Mouse (Mus musculus) heart, embryonic 12.5 days (tissue): ENCODE measurements around the gene Hs2st1. TPM values are rescaled to one million over a fixed set of nuclear protein-coding genes. Genes with fewer than 3 reads are reported as not detected.

ENCODE experiments used
- ATAC-seq: fragments of 200-750 bp; cut with Nextera tagmentation; 2 replicates; pipeline ENCODE4 v1.8.0; 2017; ENCODE audit warnings: moderate TSS enrichment, moderate library complexity; ENCODE audit not compliant: insufficient number of reproducible peaks, low FRiP score
- H3K27ac ChIP-seq: fragments of 300-500 bp; sonication (generic); 2 replicates; pipeline ENCODE4 v1.5.1; 2016; ENCODE audit warnings: mild to moderate bottlenecking, moderate library complexity; ENCODE audit not compliant: poor library complexity, severe bottlenecking
- H3K27me3 ChIP-seq: fragments of 300-500 bp; sonication (generic); replicated peaks from 2 replicates; pipeline ENCODE4 v1.6.1; 2016; ENCODE audit warnings: mild to moderate bottlenecking, moderate library complexity
- H3K36me3 ChIP-seq: fragments of 300-500 bp; sonication (generic); 2 replicates; pipeline ENCODE4 v1.6.1; 2016; ENCODE audit warnings: mild to moderate bottlenecking, moderate library complexity
- H3K4me1 ChIP-seq: fragments of 300-500 bp; sonication (generic); replicated peaks from 2 replicates; pipeline ENCODE4 v1.6.1; 2016; ENCODE audit warnings: mild to moderate bottlenecking
- H3K4me2 ChIP-seq: fragments of 300-500 bp; sonication (generic); 2 replicates; pipeline ENCODE4 v1.6.1; 2016; ENCODE audit warnings: mild to moderate bottlenecking, moderate library complexity
- H3K4me3 ChIP-seq: fragments of 300-500 bp; sonication (generic); 2 replicates; pipeline ENCODE4 v1.5.1; 2016; ENCODE audit warnings: mild to moderate bottlenecking
- H3K9ac ChIP-seq: fragments of 300-500 bp; sonication (generic); 2 replicates; pipeline ENCODE4 v1.6.1; 2016; ENCODE audit warnings: mild to moderate bottlenecking, moderate library complexity
- H3K9me3 ChIP-seq: fragments of 300-500 bp; sonication (generic); replicated peaks from 2 replicates; pipeline ENCODE4 v1.6.1; 2016; ENCODE audit warnings: mild to moderate bottlenecking, moderate library complexity
- WGBS: fragments of 180-500 bp; shearing (Covaris S2); methylation state at CpG from one replicate; pipeline ENCODE4 v1.1.7; 2016; 5-methylcytosine and 5-hydroxymethylcytosine counted together
- polyA plus RNA-seq: library from polyadenylated mRNA; unstranded; fragments of >200 nt; fragmentation: Nextera tagmentation; extraction: Ambion mirVana; gene quantifications from 2 replicates; pipeline ENCODE4 v1.2.1, GENCODE M21; 2016

Gene Hs2st1
- polyA plus RNA-seq, 1 experiment from 2014 or later = 11.7 TPM

GRCm38 (mm10) chr3:144408953-144409352, 161.0 kb downstream of the Hs2st1 start:
- no peaks in the 10 kb centered on the region for H3K9me3 ChIP-seq
- H3K36me3 ChIP-seq = no peaks in the 10 kb centered on the region
- no peaks in the 10 kb centered on the region for H3K27me3 ChIP-seq
- H3K9ac ChIP-seq = no peak overlapping the region
- no peak overlapping the region for H3K4me3 ChIP-seq
- 87% methylated on average over 1 of the region's 1 CpGs for WGBS
- H3K4me1 ChIP-seq = peaks cover 11% of the 10 kb centered on the region
- no peak overlapping the region for H3K27ac ChIP-seq
- no peak overlapping the region for H3K4me2 ChIP-seq
- ATAC-seq = no peak

DNA sequence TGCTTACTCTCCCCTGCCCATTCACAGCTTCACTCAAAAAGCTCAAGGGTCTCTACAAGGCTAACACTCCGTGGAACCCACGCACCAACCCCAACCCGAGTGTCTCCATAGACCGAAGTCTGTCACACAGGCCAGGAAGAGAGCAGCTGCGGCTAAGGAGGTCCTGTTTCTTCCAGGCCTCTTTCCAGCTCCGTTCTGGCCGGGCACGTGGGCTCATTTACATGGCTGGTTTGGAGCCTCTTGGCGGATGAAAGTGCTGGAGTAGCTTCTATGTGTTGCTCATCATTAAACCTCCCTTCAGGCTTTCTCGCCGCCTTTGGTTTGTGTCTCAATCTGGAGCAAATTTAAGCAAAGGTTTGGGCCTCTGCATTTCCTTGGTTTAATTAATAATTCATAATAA, 164.7 kb downstream of the Hs2st1 start:
- ATAC-seq = no peak
- H3K27ac ChIP-seq = no peak overlapping the region
- H3K9me3 ChIP-seq = no peaks in the 10 kb centered on the region
- H3K4me3 ChIP-seq = no peak overlapping the region
- no peak overlapping the region for H3K9ac ChIP-seq
- no peaks in the 10 kb centered on the region for H3K27me3 ChIP-seq
- H3K4me1 ChIP-seq = peaks cover 21% of the 10 kb centered on the region
- no peaks in the 10 kb centered on the region for H3K36me3 ChIP-seq
- no peak overlapping the region for H3K4me2 ChIP-seq
- 79% methylated on average over 11 of the region's 11 CpGs for WGBS

- no peaks in the 10 kb centered on the region for H3K27me3 ChIP-seq
- no peak overlapping the region for H3K4me3 ChIP-seq
- H3K27ac ChIP-seq = peak overlapping the region; percentile 67
Measured at GRCm38 (mm10) chr3:144401292-144401691, 168.7 kb downstream of the Hs2st1 start.

GRCm38 (mm10) chr3:144400870-144401269, 169.1 kb downstream of the Hs2st1 start:
- ATAC-seq = peak; percentile 63
- Histone ChIP-seq H3K4me2 (no peak overlapping the region), H3K27me3 (no peaks in the 10 kb centered on the region; the same call in 1 of the 2 replicates), H3K9me3 (peaks cover 3% of the 10 kb centered on the region; the same call in 1 of the 2 replicates), H3K4me3 (no peak overlapping the region), H3K36me3 (no peaks in the 10 kb centered on the region), H3K27ac (peak overlapping the region; percentile 67; the same call in 1 of the 2 replicates), H3K4me1 (peaks cover 29% of the 10 kb centered on the region), H3K9ac (no peak overlapping the region)
- WGBS = 17% methylated on average over 7 of the region's 7 CpGs

More at GRCm38 (mm10) chr3:144401292-144401691, 168.7 kb downstream of the Hs2st1 start:
- Histone ChIP-seq H3K4me1 (peaks cover 29% of the 10 kb centered on the region), H3K4me2 (no peak overlapping the region), H3K9me3 (peaks cover 3% of the 10 kb centered on the region; the same call in 1 of the 2 replicates), H3K36me3 (no peaks in the 10 kb centered on the region), H3K9ac (no peak overlapping the region)
- WGBS = 62% methylated on average over 5 of the region's 5 CpGs
- ATAC-seq = no peak

DNA sequence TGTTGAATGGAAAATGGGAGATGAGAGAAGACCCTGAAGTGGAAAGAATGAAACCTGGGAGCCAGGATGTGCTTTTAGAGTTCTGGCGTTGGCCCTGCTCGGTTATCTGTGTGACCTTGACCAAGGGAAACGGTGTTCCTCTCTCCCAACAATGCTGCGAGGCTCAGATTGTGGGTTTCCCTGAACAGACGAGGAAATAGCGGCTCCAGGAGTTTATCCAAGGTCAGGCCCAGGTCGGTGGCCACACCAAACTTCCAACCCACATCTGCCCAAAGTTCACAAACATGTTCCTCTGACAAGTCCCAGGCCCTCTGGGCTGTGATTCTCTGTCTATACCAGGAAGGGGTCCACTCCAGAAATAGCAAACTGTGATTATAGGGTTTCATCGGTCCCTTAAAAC, 169.6 kb downstream of the Hs2st1 start:
- peaks cover 3% of the 10 kb centered on the region; the same call in 1 of the 2 replicates for H3K9me3 ChIP-seq
- peaks cover 29% of the 10 kb centered on the region for H3K4me1 ChIP-seq
- no peak overlapping the region for H3K9ac ChIP-seq
- WGBS = 15% methylated on average over 8 of the region's 8 CpGs
- ATAC-seq = peak; percentile 80
- H3K4me3 ChIP-seq = no peak overlapping the region
- H3K4me2 ChIP-seq = no peak overlapping the region
- H3K27ac ChIP-seq = 0 out of 2 replicates have a peak overlapping the region, but pooled peaks have one; percentile 85
- no peaks in the 10 kb centered on the region for H3K36me3 ChIP-seq
- H3K27me3 ChIP-seq = no peaks in the 10 kb centered on the region; the same call in 1 of the 2 replicates

DNA sequence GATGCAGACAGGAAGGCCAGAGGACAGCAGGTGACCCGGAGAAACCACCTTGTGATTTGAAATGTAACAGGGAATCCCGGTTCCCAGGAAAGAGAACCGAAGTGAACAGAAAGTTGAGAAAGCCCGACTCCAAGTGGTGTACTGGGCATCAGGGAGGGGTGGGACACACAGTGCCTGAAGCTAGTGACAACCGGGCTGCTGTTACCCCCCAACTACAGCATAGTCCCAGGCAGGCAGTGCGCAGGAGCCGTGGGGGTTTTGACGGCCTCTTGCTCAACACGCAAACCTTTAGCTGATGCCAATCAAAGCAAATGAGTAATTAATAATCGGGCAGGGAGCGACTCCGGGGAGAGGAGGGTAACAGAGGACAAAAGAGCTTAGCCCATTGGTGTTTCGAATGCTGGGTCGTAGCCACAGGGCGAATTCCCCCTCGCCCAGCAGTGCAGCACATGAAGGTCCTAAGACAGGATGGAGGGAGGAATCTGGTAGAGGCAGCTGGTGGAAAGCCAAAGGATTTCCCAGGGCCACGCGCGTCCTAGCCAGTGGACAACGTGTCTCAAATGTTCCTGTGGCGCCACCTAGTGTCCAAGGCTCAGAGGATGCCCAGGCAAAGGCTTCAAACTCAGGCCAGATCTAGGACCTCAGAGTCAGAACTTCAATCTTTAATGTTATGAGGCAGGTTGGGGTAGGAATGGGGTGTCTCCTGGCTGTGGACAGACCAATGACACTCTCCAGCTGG, 170.5 kb downstream of the Hs2st1 start:
- Histone ChIP-seq H3K27me3 (no peaks in the 10 kb centered on the region; the same call in 1 of the 2 replicates), H3K36me3 (no peaks in the 10 kb centered on the region), H3K9me3 (peaks cover 3% of the 10 kb centered on the region; the same call in 1 of the 2 replicates), H3K27ac (peak overlapping the region; percentile 85), H3K4me2 (peak overlapping the region; percentile 51), H3K4me3 (no peak overlapping the region), H3K9ac (peak overlapping the region; percentile 44; the same call in 1 of the 2 replicates), H3K4me1 (peaks cover 29% of the 10 kb centered on the region)
- 40% methylated on average over 21 of the region's 21 CpGs for WGBS
- ATAC-seq = peak; percentile 76

DNA sequence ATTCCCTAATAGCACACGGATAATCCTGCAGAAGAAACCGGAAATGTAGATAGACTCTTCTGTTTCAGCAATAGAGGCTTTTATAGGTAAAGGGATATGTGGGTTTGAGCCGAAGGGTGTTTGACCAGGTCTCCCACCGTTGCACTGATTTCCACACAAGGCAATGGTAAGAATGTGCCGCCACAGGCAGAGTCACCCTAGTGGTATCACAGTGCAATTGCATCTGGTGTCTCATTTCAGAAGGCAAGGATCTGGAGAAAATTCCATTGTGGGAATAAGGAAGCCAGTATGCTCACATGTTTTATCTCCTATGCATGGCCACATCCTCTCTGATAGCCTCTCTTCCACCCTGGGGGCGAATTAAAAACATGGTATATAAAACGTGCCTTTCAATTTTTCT, 171.8 kb downstream of the Hs2st1 start:
- H3K4me1 ChIP-seq = peaks cover 29% of the 10 kb centered on the region
- no peak overlapping the region for H3K4me3 ChIP-seq
- 70% methylated on average over 7 of the region's 7 CpGs for WGBS
- no peaks in the 10 kb centered on the region for H3K36me3 ChIP-seq
- ATAC-seq = no peak
- H3K9me3 ChIP-seq = peaks cover 3% of the 10 kb centered on the region; the same call in 1 of the 2 replicates
- no peak overlapping the region for H3K27ac ChIP-seq
- H3K27me3 ChIP-seq = no peaks in the 10 kb centered on the region; the same call in 1 of the 2 replicates
- H3K4me2 ChIP-seq = no peak overlapping the region
- H3K9ac ChIP-seq = no peak overlapping the region

- no peak for ATAC-seq
- Histone ChIP-seq H3K36me3 (no peaks in the 10 kb centered on the region), H3K4me1 (peaks cover 22% of the 10 kb centered on the region), H3K4me3 (no peak overlapping the region), H3K27me3 (no peaks in the 10 kb centered on the region; the same call in 1 of the 2 replicates), H3K9me3 (peaks cover 3% of the 10 kb centered on the region; the same call in 1 of the 2 replicates), H3K4me2 (no peak overlapping the region), H3K9ac (no peak overlapping the region), H3K27ac (no peak overlapping the region)
- WGBS = 57% methylated on average over 17 of the region's 17 CpGs
Measured at GRCm38 (mm10) chr3:144396478-144396877, 173.5 kb downstream of the Hs2st1 start.

DNA sequence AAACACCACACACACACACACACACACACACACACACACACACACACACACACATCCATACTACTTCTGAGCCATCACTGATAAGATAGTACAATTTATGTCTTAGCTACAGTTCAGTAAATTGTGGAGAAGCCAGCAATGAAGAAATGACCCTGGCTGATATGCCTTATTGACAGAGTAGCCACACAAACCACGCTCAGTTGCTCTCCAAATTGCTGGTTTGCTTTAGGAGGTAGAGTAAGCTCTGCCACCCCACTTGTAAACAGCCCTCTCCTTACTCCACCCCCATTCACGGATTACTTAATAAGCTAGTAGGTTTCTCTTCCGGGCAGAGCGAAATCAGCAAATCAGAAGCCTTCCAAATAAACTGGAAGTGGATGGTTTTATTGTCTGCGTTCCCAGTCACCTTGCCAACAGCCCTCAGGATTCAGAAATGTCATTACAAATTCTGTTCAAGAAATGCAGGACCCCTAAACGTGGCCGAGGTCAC, 175.5 kb downstream of the Hs2st1 start:
- Histone ChIP-seq H3K4me1 (peaks cover 4% of the 10 kb centered on the region; the same call in 1 of the 2 replicates), H3K4me3 (no peak overlapping the region), H3K36me3 (no peaks in the 10 kb centered on the region), H3K9me3 (peaks cover 3% of the 10 kb centered on the region; the same call in 1 of the 2 replicates), H3K9ac (no peak overlapping the region), H3K27ac (no peak overlapping the region), H3K4me2 (no peak overlapping the region), H3K27me3 (no peaks in the 10 kb centered on the region; the same call in 1 of the 2 replicates)
- WGBS = 76% methylated on average over 7 of the region's 7 CpGs
- no peak for ATAC-seq

DNA sequence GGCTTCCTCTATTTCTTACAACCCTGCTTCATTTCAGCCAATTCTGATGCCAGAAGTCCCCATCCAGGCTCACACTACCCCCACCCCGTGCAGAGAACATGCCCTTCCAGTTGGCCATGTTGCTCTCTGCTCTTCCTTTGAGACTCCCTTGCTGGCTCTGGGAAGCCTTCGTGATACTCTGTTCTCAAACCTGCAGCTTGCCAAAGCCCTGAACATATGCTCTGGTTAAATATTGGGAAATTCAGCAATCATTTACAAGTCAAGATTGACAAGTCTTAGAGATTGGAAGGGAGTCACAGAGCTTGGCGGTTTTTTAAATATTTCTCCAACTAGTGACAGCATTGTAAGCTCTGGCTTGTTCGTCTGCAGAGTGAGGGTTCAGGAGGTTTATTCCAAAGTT, 183.5 kb downstream of the Hs2st1 start:
- WGBS = 75% methylated on average over 4 of the region's 4 CpGs
- Histone ChIP-seq H3K9ac (no peak overlapping the region), H3K36me3 (no peaks in the 10 kb centered on the region), H3K4me3 (no peak overlapping the region), H3K4me2 (no peak overlapping the region), H3K27me3 (peaks cover 3% of the 10 kb centered on the region; the same call in 1 of the 2 replicates), H3K4me1 (0 out of 2 replicates have a peak, but pooled peaks cover under 1% of the 10 kb centered on the region), H3K27ac (no peak overlapping the region), H3K9me3 (no peaks in the 10 kb centered on the region)
- no peak for ATAC-seq

- WGBS = 73% methylated on average over 10 of the region's 10 CpGs
Measured at GRCm38 (mm10) chr3:144384648-144385047, 185.3 kb downstream of the Hs2st1 start.

More at GRCm38 (mm10) chr3:144384648-144385047, 185.3 kb downstream of the Hs2st1 start:
- Histone ChIP-seq H3K9ac (no peak overlapping the region), H3K4me1 (0 out of 2 replicates have a peak, but pooled peaks cover 4% of the 10 kb centered on the region), H3K4me2 (no peak overlapping the region), H3K27me3 (peaks cover 3% of the 10 kb centered on the region; the same call in 1 of the 2 replicates), H3K4me3 (no peak overlapping the region), H3K36me3 (no peaks in the 10 kb centered on the region), H3K9me3 (no peaks in the 10 kb centered on the region), H3K27ac (no peak overlapping the region)
- no peak for ATAC-seq
